Mouse (Mus musculus): ENCODE measurements at regions not wholly inside any gene's neighbourhood (a gene's known extent, or its start where the extent isn't known, plus 50 kb on each side); places are given as distances from the start of the nearest gene placed in this dataset.

GRCm38 (mm10) chr10:92325284-92325989, 396.8 kb downstream of the Nedd1 start:
- TF ChIP-seq POLR2A (IDR thresholded peaks at IDR 0.05; ENCODE audit: extremely low read depth, insufficient read depth, low read length) (no peak), CTCF (IDR thresholded peaks at IDR 0.05; ENCODE audit: extremely low read depth, insufficient read depth, low read length) (no peak)
- H3K4me1 ChIP-seq (ENCODE audit: control insufficient read depth, insufficient read depth, low read length) = no peaks in the 10 kb centered on the region
- no peak overlapping the region for H3K4me3 ChIP-seq (ENCODE audit: insufficient read depth, low read length)
- H3K27ac ChIP-seq (ENCODE audit: insufficient read depth, low read length) = no peak overlapping the region

GRCm38 (mm10) chr10:92314606-92315005, 407.6 kb downstream of the Nedd1 start:
- no peak for TF ChIP-seq POLR2A (IDR thresholded peaks at IDR 0.05; ENCODE audit: extremely low read depth, insufficient read depth, low read length)
- TF ChIP-seq CTCF (IDR thresholded peaks at IDR 0.05; ENCODE audit: extremely low read depth, insufficient read depth, low read length) = no peak
- Histone ChIP-seq H3K4me3 (ENCODE audit: insufficient read depth, low read length) (no peak overlapping the region), H3K27ac (ENCODE audit: insufficient read depth, low read length) (no peak overlapping the region), H3K4me1 (ENCODE audit: control insufficient read depth, insufficient read depth, low read length) (no peaks in the 10 kb centered on the region)

- no peak for TF ChIP-seq CTCF (IDR thresholded peaks at IDR 0.05; ENCODE audit: extremely low read depth, insufficient read depth, low read length)
- no peak for TF ChIP-seq POLR2A (IDR thresholded peaks at IDR 0.05; ENCODE audit: extremely low read depth, insufficient read depth, low read length)
- no peak overlapping the region for H3K27ac ChIP-seq (ENCODE audit: insufficient read depth, low read length)
These were observed 409.9 kb downstream of the Nedd1 start for GRCm38 (mm10) chr10:92312278-92312677.

GRCm38 (mm10) chr10:92308643-92309042, 413.6 kb downstream of the Nedd1 start:
- H3K4me1 ChIP-seq (ENCODE audit: control insufficient read depth, insufficient read depth, low read length) = no peaks in the 10 kb centered on the region
- H3K27ac ChIP-seq (ENCODE audit: insufficient read depth, low read length) = no peak overlapping the region
- H3K4me3 ChIP-seq (ENCODE audit: insufficient read depth, low read length) = no peak overlapping the region
- TF ChIP-seq POLR2A (IDR thresholded peaks at IDR 0.05; ENCODE audit: extremely low read depth, insufficient read depth, low read length) (no peak), CTCF (IDR thresholded peaks at IDR 0.05; ENCODE audit: extremely low read depth, insufficient read depth, low read length) (no peak)

More at GRCm38 (mm10) chr10:92312278-92312677, 409.9 kb downstream of the Nedd1 start:
- H3K4me3 ChIP-seq (ENCODE audit: insufficient read depth, low read length) = no peak overlapping the region
- no peaks in the 10 kb centered on the region for H3K4me1 ChIP-seq (ENCODE audit: control insufficient read depth, insufficient read depth, low read length)

- H3K4me1 ChIP-seq (ENCODE audit: control insufficient read depth, insufficient read depth, low read length) = no peaks in the 10 kb centered on the region
- no peak for TF ChIP-seq POLR2A (IDR thresholded peaks at IDR 0.05; ENCODE audit: extremely low read depth, insufficient read depth, low read length)
- TF ChIP-seq CTCF (IDR thresholded peaks at IDR 0.05; ENCODE audit: extremely low read depth, insufficient read depth, low read length) = peak; percentile 24
- no peak overlapping the region for H3K27ac ChIP-seq (ENCODE audit: insufficient read depth, low read length)
- H3K4me3 ChIP-seq (ENCODE audit: insufficient read depth, low read length) = no peak overlapping the region
These were observed 414.4 kb downstream of the Nedd1 start for GRCm38 (mm10) chr10:92307861-92308260.

- Histone ChIP-seq H3K27ac (ENCODE audit: insufficient read depth, low read length) (no peak overlapping the region), H3K4me1 (ENCODE audit: control insufficient read depth, insufficient read depth, low read length) (no peaks in the 10 kb centered on the region), H3K4me3 (ENCODE audit: insufficient read depth, low read length) (no peak overlapping the region)
- TF ChIP-seq CTCF (IDR thresholded peaks at IDR 0.05; ENCODE audit: extremely low read depth, insufficient read depth, low read length) = no peak
- TF ChIP-seq POLR2A (IDR thresholded peaks at IDR 0.05; ENCODE audit: extremely low read depth, insufficient read depth, low read length) = no peak
These were observed 423.5 kb downstream of the Nedd1 start for GRCm38 (mm10) chr10:92298693-92299092.

- Histone ChIP-seq H3K4me1 (ENCODE audit: control insufficient read depth, insufficient read depth, low read length) (no peaks in the 10 kb centered on the region), H3K27ac (ENCODE audit: insufficient read depth, low read length) (no peak overlapping the region), H3K4me3 (ENCODE audit: insufficient read depth, low read length) (no peak overlapping the region)
- no peak for TF ChIP-seq POLR2A (IDR thresholded peaks at IDR 0.05; ENCODE audit: extremely low read depth, insufficient read depth, low read length)
- TF ChIP-seq CTCF (IDR thresholded peaks at IDR 0.05; ENCODE audit: extremely low read depth, insufficient read depth, low read length) = no peak
These were observed 425.4 kb downstream of the Nedd1 start for GRCm38 (mm10) chr10:92296837-92297236.

- TF ChIP-seq CTCF (IDR thresholded peaks at IDR 0.05; ENCODE audit: extremely low read depth, insufficient read depth, low read length) = no peak
- Histone ChIP-seq H3K4me1 (ENCODE audit: control insufficient read depth, insufficient read depth, low read length) (no peaks in the 10 kb centered on the region), H3K27ac (ENCODE audit: insufficient read depth, low read length) (no peak overlapping the region), H3K4me3 (ENCODE audit: insufficient read depth, low read length) (no peak overlapping the region)
These were observed 425.9 kb downstream of the Nedd1 start for GRCm38 (mm10) chr10:92296303-92296702.

- Histone ChIP-seq H3K4me3 (ENCODE audit: insufficient read depth, low read length) (no peak overlapping the region), H3K27ac (ENCODE audit: insufficient read depth, low read length) (no peak overlapping the region), H3K4me1 (ENCODE audit: control insufficient read depth, insufficient read depth, low read length) (no peaks in the 10 kb centered on the region)
- TF ChIP-seq CTCF (IDR thresholded peaks at IDR 0.05; ENCODE audit: extremely low read depth, insufficient read depth, low read length) = no peak
- TF ChIP-seq POLR2A (IDR thresholded peaks at IDR 0.05; ENCODE audit: extremely low read depth, insufficient read depth, low read length) = no peak
These were observed 429.0 kb downstream of the Nedd1 start for GRCm38 (mm10) chr10:92293261-92293660.

- Histone ChIP-seq H3K27ac (ENCODE audit: insufficient read depth, low read length) (no peak overlapping the region), H3K4me1 (ENCODE audit: control insufficient read depth, insufficient read depth, low read length) (no peaks in the 10 kb centered on the region), H3K4me3 (ENCODE audit: insufficient read depth, low read length) (no peak overlapping the region)
- TF ChIP-seq CTCF (IDR thresholded peaks at IDR 0.05; ENCODE audit: extremely low read depth, insufficient read depth, low read length) (no peak), POLR2A (IDR thresholded peaks at IDR 0.05; ENCODE audit: extremely low read depth, insufficient read depth, low read length) (no peak)
These were observed 433.0 kb downstream of the Nedd1 start for GRCm38 (mm10) chr10:92289230-92289629.

Measured in cortical plate, adult 2 months (tissue).